Mouse (Mus musculus): ENCODE measurements at regions not wholly inside any gene's neighbourhood (a gene's known extent, or its start where the extent isn't known, plus 50 kb on each side); places are given as distances from the start of the nearest gene placed in this dataset.
"Not testable (repeated sequence)": the region's sequence is repeated elsewhere in the genome, so short reads cannot be mapped to it uniquely, and the experiment has no call there.

DNA sequence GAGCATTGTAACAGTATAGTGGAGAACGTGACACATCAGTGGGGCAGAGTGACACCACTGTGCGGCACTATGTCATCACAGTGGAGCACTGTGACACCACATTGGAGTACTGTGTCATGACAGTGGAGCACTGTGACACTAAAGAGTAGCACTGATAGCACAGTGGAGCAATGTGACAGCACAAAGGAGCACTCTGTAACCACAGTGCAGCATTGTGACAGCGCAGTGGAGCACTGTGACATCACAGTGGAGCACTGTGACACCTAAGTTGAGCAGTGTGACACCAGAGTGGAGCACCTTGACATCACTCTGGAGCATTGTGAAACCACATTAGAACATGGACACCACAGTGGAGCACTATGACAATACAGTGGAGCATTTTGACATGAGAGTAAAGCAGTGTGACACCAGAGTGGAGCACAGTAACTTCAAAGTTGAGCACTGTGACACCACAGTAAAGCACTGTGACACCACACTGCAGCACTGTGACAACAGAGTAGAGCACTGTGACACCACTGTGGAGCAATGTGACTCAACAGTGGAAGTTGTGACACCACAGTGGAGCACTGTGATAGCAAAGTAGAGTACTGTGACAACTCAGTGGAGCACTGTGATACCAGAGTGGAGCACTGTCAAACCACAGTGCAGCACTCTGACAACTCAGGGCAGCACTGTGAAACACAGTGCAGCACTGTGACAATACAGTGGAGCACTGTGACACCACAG is 77.5 kb upstream of the Scaf8 start:
- peak; percentile 68 for DNase-seq (ENCODE audit: low spot score)
- H3K27ac ChIP-seq, result no peak overlapping the region
- WGBS, result 38% methylated on average over 3 of the region's 3 CpGs
- no peaks in the 10 kb centered on the region for H3K4me1 ChIP-seq
- H3K4me3 ChIP-seq, result no peak overlapping the region
- peaks cover 49% of the 10 kb centered on the region for H3K9me3 ChIP-seq
- H3K36me3 ChIP-seq, result no peaks in the 10 kb centered on the region
- no peaks in the 10 kb centered on the region for H3K27me3 ChIP-seq (ENCODE audit: insufficient read depth, poor library complexity, severe bottlenecking)

DNA sequence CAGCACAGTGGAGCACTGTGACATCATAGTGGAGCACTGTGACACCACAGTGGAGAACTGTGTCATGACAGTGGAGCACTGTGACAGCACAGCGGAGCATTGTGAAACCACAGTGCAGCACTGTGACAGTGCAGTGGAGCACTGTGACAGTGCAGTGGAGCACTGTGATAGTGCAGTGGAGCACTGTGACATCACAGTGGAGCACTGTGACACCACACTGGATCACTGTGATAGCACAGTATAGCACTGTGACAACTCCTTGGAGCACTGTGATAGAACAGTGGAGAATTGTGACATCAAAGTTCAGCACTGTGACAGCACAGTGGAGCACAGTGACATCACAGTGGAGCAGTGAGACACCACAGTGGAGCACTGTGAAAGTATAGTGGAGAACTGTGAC is 76.7 kb upstream of the Scaf8 start:
- 64% methylated on average over 1 of the region's 1 CpGs for WGBS
- DNase-seq (ENCODE audit: low spot score), result no peak
- H3K4me1 ChIP-seq, result no peaks in the 10 kb centered on the region

DNA sequence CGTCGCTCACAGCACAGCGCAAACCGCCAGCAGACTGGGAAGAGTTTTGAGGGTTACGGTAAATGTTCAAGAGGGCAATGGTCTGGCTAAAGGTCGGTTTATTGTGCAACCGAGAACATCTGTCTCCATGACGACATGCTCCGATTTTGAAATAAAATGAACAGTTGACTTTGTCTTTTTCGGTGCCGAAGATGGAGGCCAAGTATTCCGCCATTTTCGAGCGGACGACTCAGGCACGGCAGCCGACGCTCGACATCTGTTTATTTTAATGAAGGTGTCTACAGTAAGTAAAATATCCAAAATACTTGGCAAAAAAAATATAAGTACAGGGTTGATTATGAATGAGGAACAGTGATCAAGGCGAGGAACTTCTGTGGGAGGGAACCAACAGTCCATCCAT is 70.3 kb upstream of the Scaf8 start:
- not testable (repeated sequence) for H3K36me3 ChIP-seq, H3K4me3 ChIP-seq
- WGBS, result 81% methylated on average over 20 of the region's 20 CpGs

More for the DNA sequence above, 76.7 kb upstream of the Scaf8 start:
- Histone ChIP-seq H3K4me3 (no peak overlapping the region), H3K27me3 (ENCODE audit: insufficient read depth, poor library complexity, severe bottlenecking) (no peaks in the 10 kb centered on the region), H3K27ac (no peak overlapping the region), H3K36me3 (no peaks in the 10 kb centered on the region), H3K9me3 (peaks cover 41% of the 10 kb centered on the region)

DNA sequence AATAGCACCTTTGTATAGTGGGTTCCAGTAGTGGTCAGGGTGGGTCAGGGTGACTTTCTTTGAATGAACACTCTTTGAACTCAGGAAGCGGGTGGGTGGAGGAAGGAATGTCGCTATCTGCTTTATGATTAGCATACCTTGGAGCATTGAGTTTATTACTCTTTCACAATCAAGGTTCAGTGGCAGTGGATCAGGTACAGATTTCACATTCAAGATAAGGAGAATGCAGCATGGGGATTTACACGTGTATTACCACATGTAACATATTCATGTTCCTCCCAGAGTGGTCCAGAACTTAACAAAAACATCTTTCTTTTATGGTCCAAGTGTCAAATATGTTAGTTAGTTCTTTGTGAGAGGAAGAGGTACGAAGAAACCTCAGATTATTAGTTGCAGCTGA is 60.9 kb upstream of the Scaf8 start:
- H3K4me1 ChIP-seq; H3K36me3 ChIP-seq; DNase-seq (ENCODE audit: low spot score); H3K27ac ChIP-seq; H3K27me3 ChIP-seq (ENCODE audit: insufficient read depth, poor library complexity, severe bottlenecking); H3K4me3 ChIP-seq; H3K9me3 ChIP-seq: not testable (repeated sequence)
- 79% methylated on average over 4 of the region's 4 CpGs for WGBS

More for the DNA sequence above, 70.3 kb upstream of the Scaf8 start:
- not testable (repeated sequence) for H3K9me3 ChIP-seq; H3K27ac ChIP-seq; DNase-seq (ENCODE audit: low spot score); H3K4me1 ChIP-seq; H3K27me3 ChIP-seq (ENCODE audit: insufficient read depth, poor library complexity, severe bottlenecking)

DNA sequence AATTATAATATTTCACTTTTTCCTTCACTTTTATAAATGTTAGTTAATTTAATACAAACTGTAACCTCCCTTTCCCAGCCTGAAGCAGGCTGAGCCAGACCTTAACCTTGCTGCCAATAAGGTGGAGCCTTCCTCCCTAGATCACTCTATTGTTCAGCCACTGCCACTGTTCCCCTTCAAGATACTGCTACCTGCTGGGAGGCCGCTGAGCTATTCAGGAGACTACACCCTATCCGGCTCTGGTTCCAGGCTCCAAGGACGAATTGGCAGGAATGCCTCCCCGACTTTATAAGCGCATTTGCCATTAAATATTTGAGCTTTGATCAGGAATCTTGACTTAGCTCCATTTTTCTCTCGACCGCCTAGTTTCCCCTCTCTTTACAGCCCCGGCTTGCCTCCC is 59.9 kb upstream of the Scaf8 start:
- DNase-seq (ENCODE audit: low spot score); H3K36me3 ChIP-seq; H3K9me3 ChIP-seq; H3K4me1 ChIP-seq; H3K27me3 ChIP-seq (ENCODE audit: insufficient read depth, poor library complexity, severe bottlenecking); H3K27ac ChIP-seq; H3K4me3 ChIP-seq: not testable (repeated sequence)
- 35% methylated on average over 8 of the region's 8 CpGs for WGBS

DNA sequence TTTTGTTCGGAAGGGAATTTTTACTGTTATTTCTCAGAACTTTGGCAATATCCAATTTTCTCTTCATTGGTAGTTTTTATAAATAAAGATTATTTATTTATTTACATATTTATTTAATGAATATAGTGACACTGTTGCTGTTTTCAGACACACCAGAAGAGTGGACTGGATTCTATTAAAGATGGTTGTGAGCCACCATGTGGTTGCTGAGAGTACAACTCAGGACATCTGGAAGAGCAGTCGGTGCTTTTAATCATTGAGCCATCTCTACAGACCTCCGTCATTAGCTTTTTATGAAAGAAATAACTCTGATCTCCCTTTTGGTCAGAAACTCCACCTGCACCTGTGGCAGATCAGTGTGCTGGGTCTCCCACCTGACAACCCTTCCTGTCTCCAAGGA is 59.4 kb upstream of the Scaf8 start:
- not testable (repeated sequence) for H3K9me3 ChIP-seq; H3K4me1 ChIP-seq; H3K27ac ChIP-seq; H3K36me3 ChIP-seq; H3K4me3 ChIP-seq; DNase-seq (ENCODE audit: low spot score); H3K27me3 ChIP-seq (ENCODE audit: insufficient read depth, poor library complexity, severe bottlenecking)
- 80% methylated on average over 3 of the region's 3 CpGs for WGBS

DNA sequence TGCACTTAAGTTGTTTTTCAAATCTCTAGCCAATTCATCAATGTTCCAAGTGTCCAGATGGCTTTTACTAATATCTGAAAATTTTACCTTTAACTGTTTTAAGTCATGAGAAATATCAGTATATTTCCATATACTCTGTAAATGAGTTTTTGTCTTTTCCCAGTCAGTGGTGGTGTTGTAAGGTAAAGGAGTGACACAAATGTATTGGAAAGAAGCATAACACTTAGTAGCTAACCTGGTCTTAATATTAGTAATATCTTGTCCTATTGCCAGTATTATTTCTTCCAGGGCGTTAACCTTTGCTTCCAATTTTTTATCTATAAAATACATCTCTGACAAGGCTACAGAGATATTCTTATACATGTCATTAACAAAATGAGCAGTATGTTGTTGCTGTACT is 51.4 kb upstream of the Scaf8 start:
- not testable (repeated sequence) for H3K27ac ChIP-seq; H3K4me1 ChIP-seq; DNase-seq (ENCODE audit: low spot score); H3K4me3 ChIP-seq; H3K36me3 ChIP-seq; H3K27me3 ChIP-seq (ENCODE audit: insufficient read depth, poor library complexity, severe bottlenecking); H3K9me3 ChIP-seq
- WGBS, result 82% methylated on average over 1 of the region's 1 CpGs
